Mouse (Mus musculus) stomach, postnatal 0 days (tissue): ENCODE results near the gene Dnajb5.

Experiments
- CTCF ChIP-seq: IDR thresholded peaks from 2 replicates; pipeline ENCODE4 v1.5.1; 2016; ENCODE audit warnings: antibody characterized with exemption, low read depth, mild to moderate bottlenecking, moderate library complexity
- EP300 ChIP-seq: optimal IDR thresholded peaks from 2 replicates; pipeline ENCODE3; 2016; ENCODE audit warnings: antibody characterized with exemption

- no peak for TF ChIP-seq EP300
- TF ChIP-seq CTCF = no peak
Measured at GRCm38 (mm10) chr4:42932229-42932969, 17.2 kb upstream of the Dnajb5 start.
